Mouse (Mus musculus): ENCODE measurements at regions not wholly inside any gene's neighbourhood (a gene's known extent, or its start where the extent isn't known, plus 50 kb on each side); places are given as distances from the start of the nearest gene placed in this dataset.

- no peak overlapping the region for H3K4me3 ChIP-seq (ENCODE audit: insufficient read depth, low read depth, low read length)
- no peaks in the 10 kb centered on the region for H3K4me1 ChIP-seq (ENCODE audit: control insufficient read depth, insufficient read depth, insufficient read length, low read length)
- no peak overlapping the region for H3K27ac ChIP-seq (replicated peaks; ENCODE audit: low read depth, low read length)
These were observed 572.3 kb downstream of the Adgrl2 start for GRCm38 (mm10) chr3:148418067-148418466.

DNA sequence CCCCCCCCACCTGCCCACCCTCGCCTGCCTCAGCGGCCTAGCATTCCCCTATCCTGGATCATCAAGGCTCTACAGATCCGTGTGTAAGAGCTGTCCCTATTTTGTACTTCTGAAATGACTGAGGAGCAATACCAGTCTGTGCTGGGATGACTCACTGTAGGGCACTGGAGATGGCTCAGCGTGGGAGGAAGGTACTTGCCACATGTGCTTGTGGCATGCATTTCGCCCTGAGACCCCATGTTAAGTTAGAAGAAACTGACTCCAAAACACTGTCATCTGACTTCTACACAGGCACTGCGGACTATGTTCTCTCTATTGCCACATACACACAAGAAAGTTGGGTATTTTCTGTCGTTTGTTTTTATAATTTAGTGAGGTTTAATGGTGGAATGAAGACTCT lies 574.9 kb downstream of the Adgrl2 start:
- no peak overlapping the region for H3K27ac ChIP-seq (replicated peaks; ENCODE audit: low read depth, low read length)
- no peak overlapping the region for H3K4me3 ChIP-seq (ENCODE audit: insufficient read depth, low read depth, low read length)
- no peaks in the 10 kb centered on the region for H3K4me1 ChIP-seq (ENCODE audit: control insufficient read depth, insufficient read depth, insufficient read length, low read length)

- no peak overlapping the region for H3K4me3 ChIP-seq (ENCODE audit: insufficient read depth, low read depth, low read length)
- no peak overlapping the region for H3K27ac ChIP-seq (replicated peaks; ENCODE audit: low read depth, low read length)
- H3K4me1 ChIP-seq (ENCODE audit: control insufficient read depth, insufficient read depth, insufficient read length, low read length): no peaks in the 10 kb centered on the region
These were observed 577.3 kb downstream of the Adgrl2 start for GRCm38 (mm10) chr3:148413027-148413426.

GRCm38 (mm10) chr3:148412191-148412590 lies 578.2 kb downstream of the Adgrl2 start:
- Histone ChIP-seq H3K4me1 (ENCODE audit: control insufficient read depth, insufficient read depth, insufficient read length, low read length) (no peaks in the 10 kb centered on the region), H3K4me3 (ENCODE audit: insufficient read depth, low read depth, low read length) (no peak overlapping the region), H3K27ac (replicated peaks; ENCODE audit: low read depth, low read length) (no peak overlapping the region)

- Histone ChIP-seq H3K4me3 (ENCODE audit: insufficient read depth, low read depth, low read length) (no peak overlapping the region), H3K27ac (replicated peaks; ENCODE audit: low read depth, low read length) (no peak overlapping the region), H3K4me1 (ENCODE audit: control insufficient read depth, insufficient read depth, insufficient read length, low read length) (no peaks in the 10 kb centered on the region)
These were observed 592.0 kb downstream of the Adgrl2 start for GRCm38 (mm10) chr3:148398349-148398748.

GRCm38 (mm10) chr3:148387550-148387949 lies 602.8 kb downstream of the Adgrl2 start:
- no peak overlapping the region for H3K27ac ChIP-seq (replicated peaks; ENCODE audit: low read depth, low read length)

GRCm38 (mm10) chr3:148385712-148386111 lies 604.6 kb downstream of the Adgrl2 start:
- Histone ChIP-seq H3K27ac (replicated peaks; ENCODE audit: low read depth, low read length) (no peak overlapping the region), H3K4me3 (ENCODE audit: insufficient read depth, low read depth, low read length) (no peak overlapping the region), H3K4me1 (ENCODE audit: control insufficient read depth, insufficient read depth, insufficient read length, low read length) (no peaks in the 10 kb centered on the region)

More at GRCm38 (mm10) chr3:148387550-148387949, 602.8 kb downstream of the Adgrl2 start:
- Histone ChIP-seq H3K4me3 (ENCODE audit: insufficient read depth, low read depth, low read length) (no peak overlapping the region), H3K4me1 (ENCODE audit: control insufficient read depth, insufficient read depth, insufficient read length, low read length) (no peaks in the 10 kb centered on the region)

DNA sequence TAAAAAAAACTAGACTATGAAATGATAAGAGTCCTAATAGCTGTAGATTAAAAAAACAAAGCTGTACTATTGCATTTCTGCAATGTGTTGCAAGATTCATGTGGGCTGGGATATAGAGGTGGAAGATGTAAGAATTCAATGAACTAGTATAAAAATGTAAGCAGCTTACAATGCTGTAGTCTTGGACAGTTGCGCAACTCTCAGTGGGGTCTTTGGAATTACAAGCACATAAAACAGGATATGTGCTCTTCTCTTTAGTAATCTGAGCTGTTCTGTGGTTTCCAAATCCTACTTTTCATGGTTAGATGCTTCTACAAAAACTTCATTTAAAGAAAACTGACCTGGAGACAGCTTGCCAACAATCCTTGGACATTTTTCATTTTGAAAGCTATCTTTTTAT lies 609.3 kb downstream of the Adgrl2 start:
- no peak overlapping the region for H3K27ac ChIP-seq (replicated peaks; ENCODE audit: low read depth, low read length)
- no peaks in the 10 kb centered on the region for H3K4me1 ChIP-seq (ENCODE audit: control insufficient read depth, insufficient read depth, insufficient read length, low read length)
- H3K4me3 ChIP-seq (ENCODE audit: insufficient read depth, low read depth, low read length): no peak overlapping the region

- Histone ChIP-seq H3K4me3 (ENCODE audit: insufficient read depth, low read depth, low read length) (no peak overlapping the region), H3K27ac (replicated peaks; ENCODE audit: low read depth, low read length) (no peak overlapping the region), H3K4me1 (ENCODE audit: control insufficient read depth, insufficient read depth, insufficient read length, low read length) (no peaks in the 10 kb centered on the region)
These were observed 627.0 kb downstream of the Adgrl2 start for GRCm38 (mm10) chr3:148363331-148363730.

DNA sequence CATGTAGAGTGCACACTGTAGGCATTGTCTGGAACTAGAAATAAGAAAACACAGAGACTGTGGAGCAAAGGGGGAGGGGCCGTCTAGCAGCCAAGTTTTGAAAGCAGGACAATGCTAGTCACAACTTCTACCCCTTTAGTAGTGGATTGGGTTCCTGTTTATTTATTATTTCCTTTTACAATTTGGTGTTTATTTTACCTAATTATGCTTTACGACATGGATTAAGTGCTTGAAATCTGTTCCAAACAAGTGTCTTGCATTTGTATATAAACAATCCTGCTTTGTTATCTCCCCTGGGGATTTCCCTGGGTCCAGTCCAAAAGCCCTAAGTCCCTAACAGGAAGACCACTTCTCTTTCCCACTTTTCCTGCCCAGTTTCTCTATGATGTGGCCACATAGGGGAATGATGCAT lies 627.9 kb downstream of the Adgrl2 start:
- H3K4me3 ChIP-seq (ENCODE audit: insufficient read depth, low read depth, low read length): no peak overlapping the region
- no peaks in the 10 kb centered on the region for H3K4me1 ChIP-seq (ENCODE audit: control insufficient read depth, insufficient read depth, insufficient read length, low read length)
- H3K27ac ChIP-seq (replicated peaks; ENCODE audit: low read depth, low read length): no peak overlapping the region

DNA sequence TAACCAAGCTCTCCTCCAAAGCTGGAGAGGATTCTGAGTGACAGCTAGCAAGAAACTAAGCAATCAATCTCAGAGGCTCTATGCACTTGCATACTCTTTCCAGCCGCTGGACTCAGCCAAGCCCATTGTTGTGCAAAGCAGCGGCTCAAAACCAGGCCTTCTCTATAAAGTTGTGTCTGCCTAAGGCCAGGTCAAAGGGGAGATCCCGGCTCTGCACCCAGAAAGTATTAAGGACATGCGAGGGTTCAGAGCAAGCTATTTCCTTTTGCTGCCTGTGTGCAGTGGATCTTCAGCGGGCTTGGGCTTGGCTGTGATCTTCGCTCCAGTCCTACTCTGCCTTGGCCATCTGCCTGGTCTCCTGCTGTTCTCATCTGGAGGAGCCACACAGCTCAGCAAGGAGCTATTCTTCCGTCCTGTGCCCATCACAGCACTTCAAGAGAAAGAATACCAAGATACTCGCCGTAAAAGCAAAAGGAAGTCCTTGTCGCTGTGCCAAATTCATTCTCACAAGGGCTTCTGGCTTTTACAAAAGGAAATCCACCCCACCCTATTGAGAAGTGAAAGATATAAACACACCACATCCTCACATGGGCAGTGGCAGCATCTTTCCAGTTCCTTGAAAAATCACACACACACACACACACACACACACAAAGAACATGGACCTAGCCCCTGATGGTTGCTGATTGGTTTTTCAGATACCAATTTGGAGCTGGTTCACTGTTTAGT lies 646.6 kb downstream of the Adgrl2 start:
- Histone ChIP-seq H3K4me3 (ENCODE audit: insufficient read depth, low read depth, low read length) (peak overlapping the region; percentile 26; the same call in 1 of the 2 replicates), H3K27ac (replicated peaks; ENCODE audit: low read depth, low read length) (peak overlapping the region; percentile 64), H3K4me1 (ENCODE audit: control insufficient read depth, insufficient read depth, insufficient read length, low read length) (peaks cover 8% of the 10 kb centered on the region)

- Histone ChIP-seq H3K27ac (replicated peaks; ENCODE audit: low read depth, low read length) (peak overlapping the region; percentile 64), H3K4me3 (ENCODE audit: insufficient read depth, low read depth, low read length) (peak overlapping the region; percentile 26; the same call in 1 of the 2 replicates), H3K4me1 (ENCODE audit: control insufficient read depth, insufficient read depth, insufficient read length, low read length) (peaks cover 8% of the 10 kb centered on the region)
These were observed 647.1 kb downstream of the Adgrl2 start for GRCm38 (mm10) chr3:148343256-148343632.

DNA sequence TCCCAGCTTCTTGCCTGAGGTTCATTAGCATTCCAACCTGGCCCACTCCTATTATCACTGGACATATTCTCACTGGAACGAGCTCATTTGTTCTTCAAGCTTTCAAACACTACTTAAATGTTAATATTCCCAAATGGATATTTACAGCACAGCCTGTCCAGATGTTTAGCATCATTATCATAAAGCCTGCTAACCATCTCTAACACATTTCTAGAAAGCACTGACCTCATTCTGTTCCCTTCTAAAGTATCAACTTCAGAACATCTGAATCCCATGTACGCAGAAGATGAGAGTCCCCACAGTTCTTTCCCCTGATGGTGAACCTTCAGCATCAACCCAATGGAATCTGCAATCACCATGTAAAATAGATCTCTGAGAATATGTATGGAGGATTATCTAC lies 651.1 kb downstream of the Adgrl2 start:
- Histone ChIP-seq H3K4me1 (ENCODE audit: control insufficient read depth, insufficient read depth, insufficient read length, low read length) (peaks cover 10% of the 10 kb centered on the region), H3K27ac (replicated peaks; ENCODE audit: low read depth, low read length) (no peak overlapping the region), H3K4me3 (ENCODE audit: insufficient read depth, low read depth, low read length) (no peak overlapping the region)

DNA sequence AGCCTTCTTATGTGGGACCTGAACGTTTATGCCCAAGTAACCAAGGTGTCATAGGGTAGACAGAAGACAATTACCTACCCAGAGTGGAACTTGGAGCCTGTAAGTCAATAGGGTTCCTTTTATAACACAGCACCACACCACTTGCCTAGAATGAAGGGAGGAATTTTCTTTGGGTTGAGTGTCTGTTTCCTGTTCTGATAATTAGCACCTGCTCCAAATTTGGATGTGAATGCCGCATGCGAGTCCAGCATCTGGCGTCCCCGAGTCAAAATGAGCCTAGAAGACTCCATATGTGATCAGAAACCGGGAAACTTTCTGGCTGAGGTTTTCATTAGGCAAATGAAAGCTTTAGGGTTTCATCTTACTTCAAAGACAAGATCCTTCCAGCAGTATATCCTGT lies 653.7 kb downstream of the Adgrl2 start:
- Histone ChIP-seq H3K27ac (replicated peaks; ENCODE audit: low read depth, low read length) (no peak overlapping the region), H3K4me1 (ENCODE audit: control insufficient read depth, insufficient read depth, insufficient read length, low read length) (0 out of 2 replicates have a peak, but pooled peaks cover 2% of the 10 kb centered on the region), H3K4me3 (ENCODE audit: insufficient read depth, low read depth, low read length) (no peak overlapping the region)

GRCm38 (mm10) chr3:148336091-148336511 lies 654.3 kb downstream of the Adgrl2 start:
- Histone ChIP-seq H3K4me1 (ENCODE audit: control insufficient read depth, insufficient read depth, insufficient read length, low read length) (0 out of 2 replicates have a peak, but pooled peaks cover 2% of the 10 kb centered on the region), H3K4me3 (ENCODE audit: insufficient read depth, low read depth, low read length) (peak overlapping the region; percentile 32), H3K27ac (replicated peaks; ENCODE audit: low read depth, low read length) (no peak overlapping the region)

DNA sequence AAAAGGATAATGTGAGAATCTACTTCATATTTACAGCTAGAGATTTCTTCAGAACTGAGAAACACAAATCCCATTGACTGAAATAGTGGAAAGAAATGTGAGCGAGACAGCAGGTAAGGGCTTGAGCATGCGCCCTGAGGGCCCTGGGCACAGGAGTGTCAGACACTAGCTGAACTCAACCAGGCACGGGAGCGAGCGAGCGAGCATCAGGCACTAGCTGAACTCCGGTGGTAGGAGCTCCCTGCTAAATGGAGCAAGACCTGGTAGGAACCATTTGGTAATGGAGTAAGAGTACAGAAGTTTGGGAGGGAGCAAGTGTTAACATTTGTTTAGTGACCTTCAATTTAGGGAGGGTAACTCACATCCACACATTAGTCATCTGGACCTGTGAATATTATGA lies 654.7 kb downstream of the Adgrl2 start:
- no peak overlapping the region for H3K27ac ChIP-seq (replicated peaks; ENCODE audit: low read depth, low read length)
- no peak overlapping the region for H3K4me3 ChIP-seq (ENCODE audit: insufficient read depth, low read depth, low read length)
- H3K4me1 ChIP-seq (ENCODE audit: control insufficient read depth, insufficient read depth, insufficient read length, low read length): 0 out of 2 replicates have a peak, but pooled peaks cover 2% of the 10 kb centered on the region
